Comparison of ENCODE assay signal across 12 mouse cellular contexts in genomic region chr19:16870501-16871191, GRCm38 (mm10). TPM values are rescaled to one million over a fixed set of nuclear protein-coding genes. Genes with fewer than 3 reads are reported as not detected.
A peak's percentile ranks its signal among the peaks of the same experiment; 100 is the strongest.
DNase-seq lines count a peak whose midpoint lies in the region; ATAC-seq lines count a peak whose summit lies in the region.
"Had no signal": no experiment of that assay in that cellular context is flagged by ENCODE, and none has a peak within 500 bp of the region (broad histone marks: within the 10 kb centered on the region; RNA-seq: fewer than 3 reads in every experiment).

No protein-coding gene starts in this region.

- no peaks in the 10 kb centered on the region for H3K36me3 ChIP-seq in limb, embryonic 11.5 days (ENCODE audit: control insufficient read depth, insufficient read depth, low read length)

- H3K9ac ChIP-seq in limb, embryonic 11.5 days (ENCODE audit: low read length) = no peak overlapping the region

- under 1% methylated on average over 28 of the region's 28 CpGs for WGBS in limb, embryonic 11.5 days

- H3K4me2 ChIP-seq in limb, embryonic 11.5 days (ENCODE audit: low read depth, severe bottlenecking) = no peak overlapping the region

- peaks cover 8% of the 10 kb centered on the region; the same call in 1 of the 2 replicates for H3K4me1 ChIP-seq in limb, embryonic 11.5 days (ENCODE audit: control insufficient read depth, insufficient read depth, low read length)

- peaks cover 71% of the 10 kb centered on the region for H3K27me3 ChIP-seq in limb, embryonic 11.5 days (ENCODE audit: control insufficient read depth, insufficient read depth, low read length)

- no peak overlapping the region for H3K4me3 ChIP-seq in limb, embryonic 11.5 days (ENCODE audit: low read depth, low read length)

- no peaks in the 10 kb centered on the region for H3K9me3 ChIP-seq in limb, embryonic 11.5 days (ENCODE audit: control insufficient read depth, low read length)

- ATAC-seq in limb, embryonic 11.5 days (ENCODE audit: insufficient number of reproducible peaks, low FRiP score, low TSS enrichment, low read depth) = no peak
- no peak for ATAC-seq in frontal cortex, adult (ENCODE audit: low TSS enrichment)

- H3K27ac ChIP-seq in limb, embryonic 11.5 days (replicated peaks; ENCODE audit: low read depth, low read length) = no peak overlapping the region
- H3K27ac ChIP-seq: macrophage had no signal

- DNase-seq in embryo, embryonic 11 days = peak; percentile 39
- no peak for DNase-seq in embryo, embryonic 10 days (ENCODE audit: low spot score)
- DNase-seq in kidney, adult 9 months = peak; percentile 6
- no peak for DNase-seq in kidney, adult 11 months
- DNase-seq in Muller cell, postnatal 12 days (ENCODE audit: inconsistent ontology term) = peak; percentile 28
- DNase-seq in limb, embryonic 11.5 days (ENCODE audit: low spot score) = peak; percentile 60
- DNase-seq in layer of hippocampus, adult 8-10 months (ENCODE audit: low spot score in 2 of 2) = no peak
- DNase-seq: cerebellum, adult 9-10 months had no signal

RNA-seq across cellular contexts. Expression of gene Foxb2, which starts 3.0 kb away (rescaled TPM):
- not detected in 2 replicates for polyA plus RNA-seq in limb, embryonic 11.5 days (2014; fragmentation: Nextera tagmentation; extraction: Ambion mirVana)
- total RNA-seq in layer of hippocampus, adult 8-10 months (2022) = not detected
- total RNA-seq: liver, adult 2 months had no signal
- polyA plus RNA-seq: heart, embryonic 16.5 days; liver, adult 2 months had no signal

Comparison
In these comparisons a context has a peak if more than half of its experiments do, and no peak if none do; other contexts are left out.
1. DNase-seq: peak in embryo, embryonic 11 days (single experiment), kidney, adult 9 months (single experiment), Muller cell, postnatal 12 days (single experiment) and limb, embryonic 11.5 days (single experiment); none in embryo, embryonic 10 days (single experiment), kidney, adult 11 months (single experiment) and layer of hippocampus, adult 8-10 months (0 of 2).